Comparison of ENCODE assay signal across 8 mouse cellular contexts in genomic region chrX:12005181-12006030, GRCm38 (mm10).
DNase-seq lines count a peak whose midpoint lies in the region; ATAC-seq and TF ChIP-seq lines count a peak whose summit lies in the region.

No protein-coding gene starts in this region.

- peak overlapping the region; percentile 69 to 78 for H3K4me3 ChIP-seq in MEL (ENCODE audit: control insufficient read depth in 1 of 2, insufficient read depth in 1 of 2, low read depth in 2 of 2, low read length in 2 of 2)
- 0 out of 2 replicates have a peak overlapping the region, but pooled peaks have one; percentile 34 for H3K4me3 ChIP-seq in intestine, embryonic 14.5 days (ENCODE audit: low read depth, low read length)
- peak overlapping the region; percentile 61 for H3K4me3 ChIP-seq in liver, embryonic 16.5 days (ENCODE audit: low read depth, low read length)
- H3K4me3 ChIP-seq in neural tube, embryonic 12.5 days: peak overlapping the region; percentile 34; the same call in 1 of the 2 replicates

- TF ChIP-seq POLR2A in MEL (IDR thresholded peaks at IDR 0.05; ENCODE audit: control insufficient read depth in 1 of 2, insufficient read depth in 1 of 2, low read depth in 1 of 2, low read length in 2 of 2, poor library complexity in 1 of 2): peak in 1 of 2 experiments; percentile 78; a peak in 2 of 4 replicates

- no peak for TF ChIP-seq CTCF in MEL (IDR thresholded peaks at IDR 0.05 in 2 of 3, conservative IDR thresholded peaks at IDR 0.05 in 1 of 3; ENCODE audit: control insufficient read depth in 1 of 3, insufficient read depth in 1 of 3, low read depth in 2 of 3, low read length in 3 of 3, poor library complexity in 1 of 3, severe bottlenecking in 1 of 3)

- TF ChIP-seq EP300 in MEL (IDR thresholded peaks at IDR 0.05; ENCODE audit: low read depth in 1 of 2, low read length in 2 of 2): peak; percentile 20 to 47; a peak in 2 of 4 replicates

- H3K27me3 ChIP-seq in MEL (ENCODE audit: control insufficient read depth in 1 of 2, insufficient read depth in 2 of 2, low read length in 2 of 2): no peaks in the 10 kb centered on the region
- H3K27me3 ChIP-seq in intestine, embryonic 14.5 days (replicated peaks; ENCODE audit: control insufficient read depth, insufficient read depth, low read length): peaks cover 42% of the 10 kb centered on the region
- peaks cover 27% of the 10 kb centered on the region for H3K27me3 ChIP-seq in liver, embryonic 16.5 days (ENCODE audit: control insufficient read depth, insufficient read depth, low read depth, low read length)
- H3K27me3 ChIP-seq in neural tube, embryonic 12.5 days (replicated peaks): peaks cover 28% of the 10 kb centered on the region

- TF ChIP-seq RAD21 in MEL (IDR thresholded peaks at IDR 0.05; ENCODE audit: low read depth, low read length): no peak

- intact Hi-C loops in gastrocnemius, postnatal 36 days (cut with DNase I): loop anchor here (5.0 to 10.0 kb wide), 2 partner anchors 149 to 247 kb away; no protein-coding TSS in a partner anchor

- peak; percentile 75 for ATAC-seq in intestine, embryonic 14.5 days (replicated peaks; ENCODE audit: low FRiP score, low TSS enrichment, low read depth)
- peak; percentile 46 for ATAC-seq in liver, embryonic 16.5 days (ENCODE audit: low read depth)
- peak; percentile 27 for ATAC-seq in neural tube, embryonic 12.5 days (ENCODE audit: low FRiP score, low read depth)

- peak overlapping the region; percentile 94 for H3K9ac ChIP-seq in MEL (ENCODE audit: control insufficient read depth, low read depth, low read length, poor library complexity, severe bottlenecking)
- peak overlapping the region; percentile 51; the same call in 1 of the 2 replicates for H3K9ac ChIP-seq in intestine, embryonic 14.5 days (ENCODE audit: low read length)
- H3K9ac ChIP-seq in liver, embryonic 16.5 days (ENCODE audit: low read depth, low read length): peak overlapping the region; percentile 71
- peak overlapping the region; percentile 60; the same call in 1 of the 2 replicates for H3K9ac ChIP-seq in neural tube, embryonic 12.5 days

- peak overlapping the region; percentile 62 for H3K4me2 ChIP-seq in intestine, embryonic 14.5 days (ENCODE audit: low read length)
- peak overlapping the region; percentile 81 for H3K4me2 ChIP-seq in liver, embryonic 16.5 days (ENCODE audit: low read depth, low read length)
- peak overlapping the region; percentile 61 for H3K4me2 ChIP-seq in neural tube, embryonic 12.5 days (replicated peaks)

- H3K36me3 ChIP-seq in MEL (ENCODE audit: control insufficient read depth in 1 of 2, insufficient read depth in 2 of 2, low read length in 2 of 2): peaks cover 0 to 17% of the 10 kb centered on the region in 2 experiments; a peak in 2 of 4 replicates
- H3K36me3 ChIP-seq in intestine, embryonic 14.5 days (ENCODE audit: control insufficient read depth, insufficient read depth, low read length): no peaks in the 10 kb centered on the region
- no peaks in the 10 kb centered on the region for H3K36me3 ChIP-seq in liver, embryonic 16.5 days (ENCODE audit: control insufficient read depth, insufficient read depth)
- H3K36me3 ChIP-seq in neural tube, embryonic 12.5 days: no peaks in the 10 kb centered on the region

- DNase-seq in MEL (ENCODE audit: low read depth, low spot score): peak; percentile 90
- DNase-seq in c-Kit-positive CD71-positive TER-119-positive erythroid progenitor cells, embryonic 14.5 days (ENCODE audit: low spot score): peak; percentile 71
- DNase-seq in gastrocnemius, postnatal 36 days: peak; percentile 42 to 45
- DNase-seq in intestine, embryonic 14.5 days (ENCODE audit: low spot score): no peak
- DNase-seq in yolk sac, embryonic 10.5 days (ENCODE audit: low spot score): peak; percentile 75
- no peak for DNase-seq in Muller cell, postnatal 12 days (ENCODE audit: inconsistent ontology term)

- H3K4me1 ChIP-seq in MEL (ENCODE audit: control insufficient read depth in 1 of 2, insufficient read depth in 2 of 2, low read length in 2 of 2): peaks cover 17 to 26% of the 10 kb centered on the region in 2 experiments
- H3K4me1 ChIP-seq in intestine, embryonic 14.5 days (replicated peaks; ENCODE audit: control insufficient read depth, insufficient read depth, low read length): peaks cover 21% of the 10 kb centered on the region
- peaks cover 41% of the 10 kb centered on the region for H3K4me1 ChIP-seq in liver, embryonic 16.5 days (ENCODE audit: control insufficient read depth, low read depth, low read length)
- H3K4me1 ChIP-seq in neural tube, embryonic 12.5 days: peaks cover 49% of the 10 kb centered on the region

- H3K27ac ChIP-seq in MEL (ENCODE audit: control insufficient read depth, low read depth, low read length): peak overlapping the region; percentile 98
- peak overlapping the region; percentile 92 for H3K27ac ChIP-seq in intestine, embryonic 14.5 days (ENCODE audit: low read depth)
- peak overlapping the region; percentile 94 for H3K27ac ChIP-seq in liver, embryonic 16.5 days (ENCODE audit: low read length)
- peak overlapping the region; percentile 85 for H3K27ac ChIP-seq in neural tube, embryonic 12.5 days

- H3K9me3 ChIP-seq in MEL (replicated peaks; ENCODE audit: insufficient read depth, low read length): no peaks in the 10 kb centered on the region
- no peaks in the 10 kb centered on the region for H3K9me3 ChIP-seq in intestine, embryonic 14.5 days (ENCODE audit: control insufficient read depth, low read length)
- H3K9me3 ChIP-seq in liver, embryonic 16.5 days (replicated peaks; ENCODE audit: control insufficient read depth, low read length): no peaks in the 10 kb centered on the region
- no peaks in the 10 kb centered on the region for H3K9me3 ChIP-seq in neural tube, embryonic 12.5 days

- peaks cover 13% of the 10 kb centered on the region; the same call in 1 of the 2 replicates for H3K79me2 ChIP-seq in MEL (ENCODE audit: control insufficient read depth, insufficient read depth, low read length, poor library complexity)

- 8% methylated on average over 37 of the region's 38 CpGs for WGBS in intestine, embryonic 14.5 days
- 4% methylated on average over 37 of the region's 38 CpGs for WGBS in liver, embryonic 16.5 days (ENCODE audit: insufficient replicate concordance)
- 6% methylated on average over 37 of the region's 38 CpGs for WGBS in neural tube, embryonic 12.5 days

TF ChIP-seq in MEL, 35 proteins besides CTCF, POLR2A, EP300 and RAD21:
- TF ChIP-seq ZMIZ1 (IDR thresholded peaks at IDR 0.05; ENCODE audit: low read depth, low read length) (peak; percentile 90), KAT2A (conservative IDR thresholded peaks at IDR 0.05; ENCODE audit: low read depth, low read length) (no peak), MYB (IDR thresholded peaks at IDR 0.05; ENCODE audit: low read depth, low read length) (no peak), NRF1 (IDR thresholded peaks at IDR 0.05; ENCODE audit: insufficient read depth, low read depth, low read length, poor library complexity, severe bottlenecking) (no peak), ETS1 (IDR thresholded peaks at IDR 0.05; ENCODE audit: low read depth, low read length) (peak; percentile 51; the same call in 1 of the 2 replicates), TCF12 (IDR thresholded peaks at IDR 0.05; ENCODE audit: low read depth, low read length) (peak; percentile 35), MEF2A (IDR thresholded peaks at IDR 0.05; ENCODE audit: extremely low read depth, insufficient replicate concordance, low read depth, low read length, poor library complexity, severe bottlenecking) (peak; percentile 80; the same call in 1 of the 2 replicates), HCFC1 (IDR thresholded peaks at IDR 0.05; ENCODE audit: low read depth, low read length) (no peak; the same call in 1 of the 2 replicates), BHLHE40 (IDR thresholded peaks at IDR 0.05; ENCODE audit: borderline replicate concordance, low read depth, low read length) (no peak), UBTF (IDR thresholded peaks at IDR 0.05; ENCODE audit: borderline replicate concordance, insufficient read depth, low read depth, low read length) (0 out of 2 replicates have a peak, but pooled peaks have one; percentile 44), E2F4 (IDR thresholded peaks at IDR 0.05; ENCODE audit: borderline replicate concordance, low read depth, low read length) (peak; percentile 77; the same call in 1 of the 2 replicates), MAZ (IDR thresholded peaks at IDR 0.05; ENCODE audit: low read depth, low read length) (peak; percentile 66; the same call in 1 of the 2 replicates), TAL1 (IDR thresholded peaks at IDR 0.05; ENCODE audit: low read length) (peak; percentile 26; the same call in 1 of the 2 replicates), POLR2AphosphoS2 (IDR thresholded peaks at IDR 0.05; ENCODE audit: low read length) (no peak; the same call in 1 of the 2 replicates), ZNF384 (IDR thresholded peaks at IDR 0.05; ENCODE audit: low read depth, low read length) (no peak), ELF1 (IDR thresholded peaks at IDR 0.05; ENCODE audit: low read depth, low read length) (no peak), POLR2AphosphoS5 (IDR thresholded peaks at IDR 0.05; ENCODE audit: borderline replicate concordance, low read depth, low read length) (peak; percentile 13; the same call in 1 of the 2 replicates), NELFE (IDR thresholded peaks at IDR 0.05; ENCODE audit: low read depth, low read length) (peak; percentile 87), ZC3H11A (IDR thresholded peaks at IDR 0.05; ENCODE audit: low read depth, low read length) (0 out of 2 replicates have a peak, but pooled peaks have one; percentile 11), SMC3 (IDR thresholded peaks at IDR 0.05; ENCODE audit: low read depth, low read length) (no peak)

Comparison
In these comparisons a context has a peak if more than half of its experiments do, and no peak if none do; other contexts are left out.
1. DNase-seq: peak in MEL (single experiment), c-Kit-positive CD71-positive TER-119-positive erythroid progenitor cells, embryonic 14.5 days (single experiment), gastrocnemius, postnatal 36 days (2 of 2) and yolk sac, embryonic 10.5 days (single experiment); none in intestine, embryonic 14.5 days (single experiment) and Muller cell, postnatal 12 days (single experiment).
2. Peak in every context shown above with its lines, with median percentiles within 50 percentile points of each other: H3K27ac ChIP-seq, H3K4me3 ChIP-seq, H3K9ac ChIP-seq, ATAC-seq and H3K4me2 ChIP-seq.